Mouse (Mus musculus): Measurements from ENCODE around the gene Neu1.
"Not testable (repeated sequence)": the region's sequence is repeated elsewhere in the genome, so short reads cannot be mapped to it uniquely, and the experiment has no call there.

Neu1 gene

GRCm38 (mm10) chr17:34931061-34931734 lies at the start of gene Neu1:
Gene Neu1, plus strand, starts transcription at chr17:34931253.
- CTCF ChIA-PET, result interaction anchor here (0.7 kb wide), 1 partner anchor 17 kb away, joined by 3 read pairs; no protein-coding TSS in a partner anchor

GRCm38 (mm10) chr17:34881683-34882310 lies 49.3 kb upstream of the Neu1 start, which contains the start of gene Gm20547:
Gene Gm20547, minus strand, starts transcription at chr17:34882042.
- CTCF ChIA-PET, result interaction anchor here (0.7 kb wide), 2 partner anchors 335 to 1011 kb away, joined by 5 to 6 read pairs; no protein-coding TSS in a partner anchor

GRCm38 (mm10) chr17:34883332-34883731 lies 47.7 kb upstream of the Neu1 start:
- CTCF ChIA-PET, result interaction anchor here (0.6 kb wide), 1 partner anchor 25 kb away, joined by 3 read pairs; no protein-coding TSS in a partner anchor

DNA sequence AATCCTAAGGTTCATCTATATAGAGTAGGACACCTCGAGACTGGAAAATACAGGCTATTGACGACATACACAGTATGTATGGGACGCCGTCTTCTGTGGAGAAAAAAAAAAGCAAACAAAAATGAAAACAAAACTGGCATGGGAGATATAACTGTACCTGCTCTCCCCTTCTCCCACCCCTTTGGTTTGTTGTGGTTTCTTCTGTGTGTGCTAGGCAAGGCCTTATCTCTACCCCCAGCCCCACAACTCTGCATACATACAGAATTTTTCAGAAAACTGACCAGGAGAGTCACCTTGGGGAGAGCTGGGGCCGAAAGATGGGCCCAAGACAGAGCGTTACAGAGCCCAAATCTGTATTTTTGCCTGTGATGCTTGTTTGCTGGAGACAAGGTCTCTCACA lies 46.3 kb upstream of the Neu1 start:
- CTCF ChIA-PET, result no interaction called here

DNA sequence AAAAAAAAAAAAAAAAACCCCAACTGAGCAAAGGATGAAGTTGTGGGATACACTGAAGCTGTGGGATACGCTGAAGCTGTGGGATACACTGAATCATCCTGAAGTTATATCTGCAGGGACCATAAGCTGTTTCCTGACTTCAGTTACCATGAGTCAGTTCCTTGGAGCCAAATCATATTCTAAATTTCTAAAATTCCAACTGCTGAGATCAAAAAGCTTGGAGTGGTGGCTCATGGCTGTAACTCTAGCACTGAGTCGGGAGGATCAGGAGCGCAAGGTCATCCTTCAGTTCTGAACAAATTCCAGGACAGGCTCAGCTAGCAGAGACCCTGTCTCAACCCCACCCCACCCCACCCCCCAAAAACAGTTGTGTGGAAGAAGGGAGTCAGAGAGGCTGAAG lies 45.4 kb upstream of the Neu1 start:
- CTCF ChIA-PET, result no interaction called here

DNA sequence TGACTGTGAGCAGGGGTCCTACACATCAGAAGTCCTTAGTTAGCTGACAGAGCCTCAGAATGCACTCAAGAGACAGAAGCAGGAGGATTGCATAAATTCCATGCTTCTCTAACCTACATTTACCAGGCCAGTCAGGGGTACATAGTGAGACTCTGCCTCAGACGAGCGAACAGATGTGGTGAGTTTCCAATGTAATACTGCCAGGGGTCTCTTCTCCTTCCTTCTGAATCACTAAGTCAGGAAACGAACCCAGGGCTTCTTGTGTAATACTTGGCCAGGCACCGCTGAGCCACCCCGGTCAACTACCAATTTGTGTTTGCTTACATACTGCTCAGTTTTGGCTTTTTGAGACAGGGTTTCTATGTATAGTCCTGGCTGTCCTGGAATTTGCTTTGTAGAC lies 43.1 kb upstream of the Neu1 start:
- CTCF ChIA-PET, result interaction anchor here (0.6 kb wide), 1 partner anchor 356 kb away, joined by 11 read pairs; no protein-coding TSS in a partner anchor

DNA sequence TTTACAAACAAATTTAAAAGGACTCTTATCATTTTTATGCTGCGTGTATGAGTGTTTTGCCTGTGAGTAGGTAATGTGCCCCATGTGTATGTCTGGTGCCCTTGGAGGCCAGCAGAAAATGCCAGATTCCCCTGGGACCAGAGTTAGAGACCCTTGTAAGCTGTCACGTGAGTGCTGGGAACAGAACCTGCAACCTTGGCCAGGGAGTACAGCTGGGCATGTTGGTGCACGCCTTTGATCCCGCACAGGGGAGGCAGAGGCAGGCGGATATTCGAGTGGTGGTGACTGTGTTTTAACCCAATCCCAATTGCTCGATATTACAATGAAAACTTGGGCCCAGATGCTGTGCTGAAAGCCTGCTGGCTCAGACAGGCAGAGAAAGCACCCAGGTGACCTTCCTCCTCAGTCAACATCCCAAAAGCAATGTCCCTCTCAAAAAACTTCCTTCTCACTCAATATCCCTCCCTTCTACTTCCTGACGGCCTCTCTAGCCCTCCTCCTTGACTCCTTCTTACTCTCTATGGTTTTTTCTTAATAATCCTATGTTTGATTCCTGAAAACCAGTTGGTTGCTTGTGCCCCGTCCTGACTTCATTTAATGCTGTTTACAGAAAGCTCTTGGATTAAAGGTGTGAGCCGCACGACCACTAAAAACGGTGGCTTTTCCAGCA lies 40.8 kb upstream of the Neu1 start:
- CTCF ChIA-PET, result no interaction called here

- CTCF ChIA-PET, result interaction anchor here (0.5 to 0.7 kb wide), 2 partner anchors 8 to 51 kb away, joined by 4 to 7 read pairs; no protein-coding TSS in a partner anchor
Observed at GRCm38 (mm10) chr17:34891377-34891776, 39.7 kb upstream of the Neu1 start.

GRCm38 (mm10) chr17:34893072-34893824 lies 37.8 kb upstream of the Neu1 start:
- CTCF ChIA-PET, result interaction anchor here (0.6 kb wide), 2 partner anchors 31 to 80 kb away, joined by 3 to 4 read pairs; no protein-coding TSS in a partner anchor

DNA sequence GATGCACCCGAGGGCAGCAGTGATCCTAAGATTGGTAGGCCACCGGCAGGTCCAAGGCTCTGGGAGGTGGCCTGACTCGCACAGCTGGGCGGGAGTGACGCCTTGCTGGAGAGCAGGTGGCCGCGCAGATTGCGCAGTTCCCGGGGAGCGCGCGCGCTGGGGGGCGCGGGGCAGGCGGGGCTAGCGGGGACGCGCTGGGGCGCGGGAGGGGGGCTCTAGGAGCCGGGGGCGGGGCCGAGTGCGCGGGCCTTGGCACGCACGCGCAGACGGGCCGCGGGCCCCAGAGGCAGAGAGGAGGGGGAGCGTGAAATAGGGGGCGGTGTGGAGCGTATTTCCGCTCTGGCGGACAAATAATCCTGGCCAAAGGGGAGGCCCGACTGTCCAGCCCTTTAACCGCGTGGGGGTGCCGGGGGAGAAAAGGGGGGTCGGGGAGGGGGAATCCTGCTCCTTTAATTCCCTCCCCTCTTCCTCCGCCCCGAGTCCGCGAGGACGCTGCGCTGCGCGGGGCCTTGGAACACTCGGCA lies 36.9 kb upstream of the Neu1 start:
- CTCF ChIA-PET, result no interaction called here

GRCm38 (mm10) chr17:34894801-34895530 lies 36.1 kb upstream of the Neu1 start:
- CTCF ChIA-PET, result no interaction called here

- CTCF ChIA-PET, result no interaction called here
Observed at GRCm38 (mm10) chr17:34895724-34896123, 35.3 kb upstream of the Neu1 start.

DNA sequence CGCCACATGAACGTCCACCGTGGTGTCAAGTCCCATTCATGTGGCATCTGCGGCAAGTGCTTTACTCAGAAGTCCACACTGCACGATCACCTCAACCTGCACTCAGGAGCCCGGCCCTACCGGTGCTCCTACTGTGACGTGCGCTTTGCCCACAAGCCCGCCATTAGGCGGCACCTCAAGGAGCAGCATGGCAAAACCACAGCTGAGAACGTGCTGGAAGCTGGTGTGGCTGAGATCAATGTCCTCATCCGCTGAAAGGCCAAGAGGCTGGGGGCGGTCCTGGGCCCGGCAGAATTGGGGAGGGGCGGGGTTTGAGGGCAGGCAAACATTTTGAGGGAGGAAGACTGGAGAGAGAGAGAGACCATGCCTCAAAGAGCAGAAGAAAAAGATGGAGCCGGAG lies 34.7 kb upstream of the Neu1 start:
- CTCF ChIA-PET, result no interaction called here

GRCm38 (mm10) chr17:34897373-34898159 lies 33.5 kb upstream of the Neu1 start:
- CTCF ChIA-PET, result interaction anchor here (1.5 kb wide), 1 partner anchor 15 kb away, joined by 6 read pairs; no protein-coding TSS in a partner anchor

GRCm38 (mm10) chr17:34898160-34898586 lies 32.9 kb upstream of the Neu1 start, which contains the start of the genes C2 and Ehmt2:
Gene C2, minus strand, starts transcription at chr17:34898265.
Gene Ehmt2, plus strand, starts transcription at chr17:34898469.
- CTCF ChIA-PET, result interaction anchor here (1.5 kb wide), 1 partner anchor 15 kb away, joined by 6 read pairs; no protein-coding TSS in a partner anchor

- CTCF ChIA-PET, result interaction anchor here (0.6 kb wide), 1 partner anchor 28 kb away, joined by 4 read pairs; no protein-coding TSS in a partner anchor
Observed at GRCm38 (mm10) chr17:34898706-34899052, 32.4 kb upstream of the Neu1 start.

DNA sequence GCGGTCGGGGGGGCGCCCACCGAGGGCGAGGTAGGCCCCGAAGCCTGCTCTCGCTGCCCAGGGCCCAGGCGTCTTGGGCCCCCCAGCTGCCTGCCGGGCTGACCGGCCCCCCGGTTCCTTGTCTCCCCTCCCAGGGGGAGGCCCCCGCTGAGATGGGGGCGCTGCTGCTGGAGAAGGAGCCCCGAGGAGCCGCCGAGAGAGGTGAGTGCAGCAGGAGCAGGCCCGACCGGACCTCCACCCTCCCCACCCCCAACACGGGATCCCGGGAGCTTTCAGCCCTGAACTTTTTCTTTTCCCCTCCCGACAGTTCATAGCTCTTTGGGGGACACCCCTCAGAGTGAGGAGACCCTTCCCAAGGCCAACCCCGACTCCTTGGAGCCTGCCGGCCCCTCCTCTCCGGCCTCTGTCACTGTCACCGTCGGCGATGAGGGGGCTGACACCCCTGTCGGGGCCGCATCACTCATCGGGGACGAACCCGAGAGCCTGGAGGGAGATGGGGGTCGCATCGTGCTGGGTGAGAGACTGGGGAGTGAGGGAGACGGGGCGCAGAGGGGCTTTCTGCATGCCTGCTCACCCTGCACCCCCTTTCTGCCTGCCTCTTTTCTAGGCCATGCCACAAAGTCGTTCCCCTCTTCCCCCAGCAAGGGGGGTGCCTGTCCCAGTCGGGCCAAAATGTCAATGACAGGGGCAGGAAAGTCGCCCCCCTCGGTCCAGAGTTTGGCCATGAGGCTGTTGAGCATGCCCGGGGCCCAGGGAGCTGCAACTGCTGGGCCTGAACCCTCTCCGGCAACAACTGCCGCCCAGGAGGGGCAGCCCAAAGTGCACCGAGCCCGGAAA lies 31.8 kb upstream of the Neu1 start:
- CTCF ChIA-PET, result interaction anchor here (0.5 to 0.6 kb wide), 2 partner anchors 8 to 29 kb away, joined by 4 read pairs; no protein-coding TSS in a partner anchor

DNA sequence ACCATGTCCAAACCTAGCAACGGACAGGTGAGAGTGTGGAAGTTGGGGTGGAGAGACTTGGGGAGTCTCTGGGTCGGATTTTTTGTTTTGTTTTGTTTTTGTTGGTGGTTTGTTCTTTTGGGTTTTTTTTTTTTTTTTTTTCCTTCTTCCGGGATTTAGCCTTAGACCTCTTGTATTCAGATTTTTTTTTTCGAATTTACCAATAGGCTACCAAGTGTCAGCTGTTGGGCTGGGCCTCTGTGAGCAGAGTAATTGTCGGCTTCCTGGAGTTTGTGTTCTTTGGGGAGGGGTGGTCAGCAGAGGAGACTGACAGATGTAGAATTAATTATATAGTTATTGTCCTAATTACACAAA lies 31.2 kb upstream of the Neu1 start:
- CTCF ChIA-PET, result interaction anchor here (0.7 kb wide), 1 partner anchor 48 kb away, joined by 18 read pairs; no protein-coding TSS in a partner anchor

- CTCF ChIA-PET, result not testable (repeated sequence)
Observed at GRCm38 (mm10) chr17:34900826-34901225, 30.2 kb upstream of the Neu1 start.

All from spleen, embryonic (tissue).